Mouse (Mus musculus): ENCODE measurements around the gene E2f2. TPM values are rescaled to one million over a fixed set of nuclear protein-coding genes. Genes with fewer than 3 reads are reported as not detected.
A peak's percentile ranks its signal among the peaks of the same experiment; 100 is the strongest.

Gene E2f2
- polyA plus RNA-seq, 1 experiment from 2014 or later = 3.2 TPM

DNA sequence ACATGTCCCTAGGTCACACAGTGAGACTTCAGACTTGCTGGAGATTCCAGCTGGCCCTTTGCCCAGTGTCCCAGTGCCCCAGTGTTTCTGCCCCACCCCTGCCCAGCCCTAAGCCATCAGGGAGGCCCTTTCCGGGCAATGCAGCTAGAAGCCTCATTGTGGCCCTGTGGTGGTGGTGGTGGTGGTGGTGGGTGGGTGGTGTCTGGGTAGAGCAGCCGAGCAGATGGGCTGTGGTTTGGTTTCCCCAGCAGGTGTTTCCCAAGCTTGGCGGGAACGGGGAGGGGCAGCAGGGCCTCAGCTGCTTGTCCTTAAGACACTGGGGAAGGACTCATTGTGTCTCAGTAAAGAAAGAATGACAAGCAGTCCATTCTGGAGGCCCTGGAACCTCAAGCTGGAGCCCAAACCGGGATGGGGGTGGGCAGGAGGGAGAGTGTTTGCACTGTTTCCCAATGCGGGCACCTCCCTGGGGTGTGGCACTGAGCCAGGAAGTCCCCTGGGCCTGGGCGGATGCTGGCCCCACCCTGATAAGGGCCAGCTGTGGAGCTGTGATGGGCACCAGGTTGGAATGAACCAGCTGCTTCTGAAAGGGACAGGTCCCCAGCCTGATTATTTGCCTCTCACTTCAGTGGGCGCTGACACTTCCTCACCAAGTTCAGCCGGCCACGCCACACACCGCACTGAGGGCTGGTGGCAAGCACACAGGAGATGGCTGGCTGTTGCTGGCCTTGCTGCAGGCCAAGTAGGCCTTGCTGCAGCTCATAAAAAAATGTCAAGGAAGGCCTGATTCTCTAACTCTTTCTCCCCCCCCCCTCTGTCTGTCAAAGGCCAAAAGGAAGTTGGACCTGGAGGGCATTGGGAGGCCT is 5.6 kb downstream of the E2f2 start:
- H3K36me3 ChIP-seq (ENCODE audit: insufficient read depth, low read length) = no peaks in the 10 kb centered on the region
- H3K27ac ChIP-seq = peak overlapping the region; percentile 62; the same call in 1 of the 2 replicates
- H3K4me1 ChIP-seq (replicated peaks; ENCODE audit: insufficient read depth, low read length) = peaks cover 9% of the 10 kb centered on the region
- no peak overlapping the region for H3K4me2 ChIP-seq (ENCODE audit: low read length)
- H3K4me3 ChIP-seq (replicated peaks; ENCODE audit: low read depth, low read length) = no peak overlapping the region
- ATAC-seq (replicated peaks; ENCODE audit: low FRiP score, low read depth) (no peak), DNase-seq (ENCODE audit: low spot score) (peak; percentile 20)
- H3K9ac ChIP-seq (ENCODE audit: low read depth, low read length) = 0 out of 2 replicates have a peak overlapping the region, but pooled peaks have one; percentile 14
- no peaks in the 10 kb centered on the region for H3K9me3 ChIP-seq (replicated peaks; ENCODE audit: low read length)
- WGBS = 54% methylated on average over 11 of the region's 11 CpGs
- H3K27me3 ChIP-seq (ENCODE audit: insufficient read depth, low read length) = no peaks in the 10 kb centered on the region
- TF ChIP-seq CTCF (IDR thresholded peaks at IDR 0.05; ENCODE audit: low read depth) = no peak

- Histone ChIP-seq H3K36me3 (ENCODE audit: insufficient read depth, low read length) (no peaks in the 10 kb centered on the region), H3K9ac (ENCODE audit: low read depth, low read length) (no peak overlapping the region), H3K9me3 (replicated peaks; ENCODE audit: low read length) (no peaks in the 10 kb centered on the region), H3K4me2 (ENCODE audit: low read length) (no peak overlapping the region), H3K4me1 (replicated peaks; ENCODE audit: insufficient read depth, low read length) (peaks cover 3% of the 10 kb centered on the region), H3K27me3 (ENCODE audit: insufficient read depth, low read length) (no peaks in the 10 kb centered on the region), H3K4me3 (replicated peaks; ENCODE audit: low read depth, low read length) (no peak overlapping the region), H3K27ac (no peak overlapping the region; the same call in 1 of the 2 replicates)
- no peak for TF ChIP-seq CTCF (IDR thresholded peaks at IDR 0.05; ENCODE audit: low read depth)
- no peak for ATAC-seq (replicated peaks; ENCODE audit: low FRiP score, low read depth)
- DNase-seq (ENCODE audit: low spot score) = no peak
- 78% methylated on average over 12 of the region's 12 CpGs for WGBS
These were observed 6.3 kb downstream of the E2f2 start for GRCm38 (mm10) chr4:136178475-136178921.

DNA sequence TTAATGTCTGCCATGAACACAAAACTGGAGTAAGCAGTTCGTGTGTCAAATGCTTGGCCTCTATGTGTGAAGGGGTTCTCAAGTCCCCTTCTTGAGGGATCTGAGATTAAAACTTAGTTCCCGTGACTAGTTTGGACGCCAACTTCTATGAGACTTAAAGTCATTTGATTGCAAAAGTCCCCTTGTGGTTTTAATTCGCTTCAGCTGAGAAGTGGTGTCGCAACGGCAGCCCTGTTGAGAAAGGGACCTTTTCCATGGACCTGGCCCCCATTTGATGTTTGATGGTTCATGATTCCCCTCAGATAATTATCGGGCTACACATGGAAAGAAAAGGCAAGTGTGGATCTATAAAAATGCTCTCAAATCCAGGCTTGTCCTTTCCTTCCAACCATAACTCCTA is 7.3 kb downstream of the E2f2 start:
- Histone ChIP-seq H3K9ac (ENCODE audit: low read depth, low read length) (no peak overlapping the region), H3K4me1 (replicated peaks; ENCODE audit: insufficient read depth, low read length) (no peaks in the 10 kb centered on the region; the same call in none of the 2 replicates), H3K36me3 (ENCODE audit: insufficient read depth, low read length) (no peaks in the 10 kb centered on the region), H3K4me2 (ENCODE audit: low read length) (peak overlapping the region; percentile 59; the same call in 1 of the 2 replicates), H3K27me3 (ENCODE audit: insufficient read depth, low read length) (no peaks in the 10 kb centered on the region), H3K4me3 (replicated peaks; ENCODE audit: low read depth, low read length) (no peak overlapping the region), H3K9me3 (replicated peaks; ENCODE audit: low read length) (no peaks in the 10 kb centered on the region), H3K27ac (no peak overlapping the region; the same call in 1 of the 2 replicates)
- no peak for TF ChIP-seq CTCF (IDR thresholded peaks at IDR 0.05; ENCODE audit: low read depth)
- no peak for ATAC-seq (replicated peaks; ENCODE audit: low FRiP score, low read depth)
- no peak for DNase-seq (ENCODE audit: low spot score)
- WGBS = 92% methylated on average over 7 of the region's 7 CpGs

- Histone ChIP-seq H3K4me1 (replicated peaks; ENCODE audit: insufficient read depth, low read length) (no peaks in the 10 kb centered on the region; the same call in none of the 2 replicates), H3K27ac (peak overlapping the region; percentile 63; the same call in 1 of the 2 replicates), H3K4me3 (replicated peaks; ENCODE audit: low read depth, low read length) (peak overlapping the region; percentile 30; the same call in 1 of the 2 replicates), H3K9ac (ENCODE audit: low read depth, low read length) (peak overlapping the region; percentile 46), H3K4me2 (ENCODE audit: low read length) (peak overlapping the region; percentile 59), H3K27me3 (ENCODE audit: insufficient read depth, low read length) (no peaks in the 10 kb centered on the region), H3K9me3 (replicated peaks; ENCODE audit: low read length) (no peaks in the 10 kb centered on the region), H3K36me3 (ENCODE audit: insufficient read depth, low read length) (no peaks in the 10 kb centered on the region)
- DNase-seq (ENCODE audit: low spot score) (peak; percentile 91), ATAC-seq (replicated peaks; ENCODE audit: low FRiP score, low read depth) (peak; percentile 31; the same call in 1 of the 2 replicates)
- TF ChIP-seq CTCF (IDR thresholded peaks at IDR 0.05; ENCODE audit: low read depth) = peak; percentile 87
- WGBS = 11% methylated on average over 15 of the region's 15 CpGs
These were observed 7.8 kb downstream of the E2f2 start for GRCm38 (mm10) chr4:136179998-136180397.

DNA sequence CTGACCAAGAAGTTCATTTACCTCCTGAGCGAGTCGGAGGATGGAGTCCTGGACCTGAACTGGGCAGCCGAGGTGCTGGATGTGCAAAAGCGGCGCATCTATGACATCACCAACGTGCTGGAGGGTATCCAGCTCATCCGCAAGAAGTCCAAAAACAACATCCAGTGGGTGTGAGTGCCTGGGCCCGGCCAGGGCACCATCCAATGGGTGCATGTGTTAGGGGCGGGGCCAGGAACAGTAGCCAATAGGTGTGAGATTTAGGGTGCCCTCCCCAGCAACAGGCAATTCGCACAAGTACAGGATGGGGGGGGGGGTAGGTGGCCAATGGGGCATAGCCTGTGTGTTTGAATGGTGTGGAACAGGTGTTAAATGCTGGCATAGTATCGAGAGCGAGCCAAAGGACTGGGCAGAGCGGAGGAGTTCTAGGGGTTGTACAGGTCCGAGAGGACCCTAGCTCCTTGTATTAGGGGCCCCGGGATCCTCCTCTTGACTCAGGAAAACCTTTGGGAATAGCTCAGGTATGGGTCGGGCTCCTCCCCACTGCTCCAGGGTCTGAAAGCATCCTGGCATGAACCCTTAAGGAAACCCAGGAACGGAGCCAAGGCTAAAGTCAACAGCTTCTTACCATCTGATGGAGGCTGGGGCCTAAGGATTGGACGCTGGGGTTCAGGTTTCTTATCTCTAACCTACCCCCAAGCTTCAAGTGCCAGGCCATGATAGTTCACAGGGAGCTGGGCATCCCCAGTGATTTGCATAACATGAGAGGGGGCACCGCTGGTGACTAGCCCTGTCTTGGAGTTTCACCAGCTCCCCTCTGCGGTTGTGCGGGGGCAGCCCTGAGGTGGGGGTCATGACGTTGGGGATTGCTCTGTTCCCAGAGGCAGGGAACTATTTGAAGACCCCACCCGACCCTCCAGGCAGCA is 8.5 kb downstream of the E2f2 start:
- Histone ChIP-seq H3K27ac (peak overlapping the region; percentile 63; the same call in 1 of the 2 replicates), H3K4me3 (replicated peaks; ENCODE audit: low read depth, low read length) (peak overlapping the region; percentile 30; the same call in 1 of the 2 replicates), H3K36me3 (ENCODE audit: insufficient read depth, low read length) (no peaks in the 10 kb centered on the region), H3K9me3 (replicated peaks; ENCODE audit: low read length) (no peaks in the 10 kb centered on the region), H3K4me1 (replicated peaks; ENCODE audit: insufficient read depth, low read length) (no peaks in the 10 kb centered on the region; the same call in none of the 2 replicates), H3K4me2 (ENCODE audit: low read length) (peak overlapping the region; percentile 59), H3K27me3 (ENCODE audit: insufficient read depth, low read length) (no peaks in the 10 kb centered on the region), H3K9ac (ENCODE audit: low read depth, low read length) (peak overlapping the region; percentile 46)
- no peak for TF ChIP-seq CTCF (IDR thresholded peaks at IDR 0.05; ENCODE audit: low read depth)
- WGBS = 20% methylated on average over 23 of the region's 23 CpGs
- DNase-seq (ENCODE audit: low spot score) = peak; percentile 84
- ATAC-seq (replicated peaks; ENCODE audit: low FRiP score, low read depth) = peak; percentile 90
